Mouse (Mus musculus): ENCODE data around the gene Stag1. TPM values are rescaled to one million over a fixed set of nuclear protein-coding genes. Genes with fewer than 3 reads are reported as not detected.

Stag1 gene
- total RNA-seq, 2 experiments from 2014 or later: 27.4 to 30.9 TPM

DNA sequence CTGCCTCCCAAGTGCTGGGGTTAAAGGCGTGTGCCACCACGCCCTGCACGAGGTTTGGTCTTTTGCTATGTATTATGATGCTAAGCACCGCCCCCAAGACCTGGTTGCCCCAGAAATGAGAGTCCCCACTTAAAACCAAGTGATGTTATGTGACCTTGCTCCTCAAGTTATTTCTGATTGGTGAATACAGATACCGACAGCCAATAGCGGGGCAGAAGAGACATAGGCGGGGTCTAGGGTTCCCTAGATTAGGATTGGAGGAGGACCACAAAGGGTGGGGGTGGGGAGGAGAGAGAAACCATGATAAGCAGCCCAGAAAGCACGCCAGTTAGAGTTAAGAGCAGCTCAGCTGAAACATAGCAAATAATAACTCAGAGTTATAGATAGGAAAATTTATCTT, 405.2 kb downstream of the Stag1 start:
- no peak for DNase-seq
- intact Hi-C loops (cut with DNase I): loop anchor here (10.0 kb wide), 1 partner anchor 152 kb away; no protein-coding TSS in a partner anchor

DNA sequence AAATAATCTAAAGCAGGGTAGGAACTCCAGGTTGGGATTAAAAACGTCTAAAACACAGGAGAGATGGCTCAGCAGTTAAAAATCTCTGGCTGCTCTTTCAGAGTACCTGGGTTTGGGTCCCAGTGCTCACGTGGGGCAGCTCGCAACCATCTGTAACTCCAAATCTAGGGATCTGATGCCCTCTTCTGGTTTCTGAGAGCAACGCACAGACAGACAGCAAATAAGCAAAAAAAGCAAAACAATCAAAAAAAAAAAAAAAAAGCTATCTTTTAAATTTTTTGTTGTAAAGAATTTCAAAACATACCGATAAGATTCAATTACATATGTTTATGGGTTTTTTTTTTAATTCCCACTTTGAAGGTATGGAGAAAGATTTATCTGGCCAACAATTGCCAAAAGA, 405.7 kb downstream of the Stag1 start:
- DNase-seq: no peak
- intact Hi-C loops (cut with DNase I): loop anchor here (10.0 kb wide), 1 partner anchor 151 kb away; no protein-coding TSS in a partner anchor

DNA sequence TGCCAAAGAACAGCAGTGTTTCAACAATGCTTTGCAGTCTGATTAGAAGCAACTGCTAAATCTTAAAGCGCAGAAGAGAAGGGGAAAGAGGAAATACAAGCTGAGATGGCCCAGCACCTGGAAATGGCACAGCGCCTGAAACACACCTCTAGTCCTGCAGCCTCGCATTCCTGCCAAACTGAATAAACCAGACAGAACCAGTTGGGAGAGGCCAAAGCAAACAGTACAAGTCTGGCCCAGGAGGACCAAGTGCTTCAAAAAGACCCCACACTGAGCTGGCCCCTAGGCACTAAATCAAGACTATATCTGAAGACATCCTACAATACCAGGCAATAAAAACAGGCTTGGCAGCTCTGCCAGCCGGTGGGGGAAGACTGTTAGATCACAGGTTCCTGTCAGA, 408.3 kb downstream of the Stag1 start:
- no peak for DNase-seq
- intact Hi-C loops (cut with DNase I): loop anchor here (10.0 kb wide), 1 partner anchor 149 kb away; no protein-coding TSS in a partner anchor

Other genes starting within 250 kb of the Stag1 start
- 1 to 10 TPM; 1.2 to 1.6 TPM for gene Il20rb, start 111.0 kb upstream of the Stag1 start, total RNA-seq (2021)
- 10 to 100 TPM; 49.8 to 56.2 TPM for gene Nck1, start 51.7 kb upstream of the Stag1 start, total RNA-seq (2021)
- gene Slc35g2, start 26.7 kb upstream of the Stag1 start, total RNA-seq (2021): 1 to 10 TPM; 3.6 to 5.6 TPM

Data from heart, postnatal 14 days (tissue).